Mouse (Mus musculus) midbrain, postnatal 0 days (tissue): Measurements from ENCODE around the gene Zfp111. TPM values are rescaled to one million over a fixed set of nuclear protein-coding genes. Genes with fewer than 3 reads are reported as not detected.

ENCODE experiments used
- ATAC-seq: fragments of 200-750 bp; cut with Nextera tagmentation; 2 replicates; pipeline ENCODE4 v1.8.0; 2017; ENCODE audit warnings: moderate number of reproducible peaks, mild to moderate bottlenecking, moderate TSS enrichment, moderate library complexity; ENCODE audit not compliant: low FRiP score
- DNase-seq: peaks from one replicate; pipeline ENCODE4 v3.0.0-alpha.2; 2015; ENCODE audit warnings: low spot score
- H3K27ac ChIP-seq: fragments of 300-500 bp; sonication (generic); 2 replicates; pipeline ENCODE4 v1.5.1; 2014; ENCODE audit warnings: low read depth, mild to moderate bottlenecking, low read length, mixed read lengths
- H3K27me3 ChIP-seq: fragments of 300-500 bp; sonication (generic); 2 replicates; pipeline ENCODE4 v1.6.1; 2014; ENCODE audit warnings: low read length, control low read depth, mixed read lengths; ENCODE audit not compliant: insufficient read depth
- H3K36me3 ChIP-seq: fragments of 300-500 bp; sonication (generic); 2 replicates; pipeline ENCODE4 v1.6.1; 2014; ENCODE audit warnings: low read length, control low read depth, mixed read lengths; ENCODE audit not compliant: insufficient read depth
- H3K4me1 ChIP-seq: fragments of 300-500 bp; sonication (generic); 2 replicates; pipeline ENCODE4 v1.6.1; 2014; ENCODE audit warnings: mild to moderate bottlenecking, control low read depth, antibody characterized with exemption, low read length, mixed read lengths; ENCODE audit not compliant: insufficient read depth
- H3K4me2 ChIP-seq: fragments of 300-500 bp; sonication (generic); 2 replicates; pipeline ENCODE4 v1.6.1; 2014; ENCODE audit warnings: low read depth, mild to moderate bottlenecking, low read length, mixed read lengths; ENCODE audit not compliant: poor library complexity, severe bottlenecking
- H3K4me3 ChIP-seq: fragments of 300-500 bp; sonication (generic); 2 replicates; pipeline ENCODE4 v1.5.1; 2014; ENCODE audit warnings: low read depth, mild to moderate bottlenecking, low read length, moderate library complexity
- H3K9ac ChIP-seq: fragments of 300-500 bp; sonication (generic); replicated peaks from 2 replicates; pipeline ENCODE4 v1.6.1; 2014; ENCODE audit warnings: mild to moderate bottlenecking, low read length, moderate library complexity, mixed read lengths; ENCODE audit not compliant: poor library complexity, severe bottlenecking
- H3K9me3 ChIP-seq: fragments of 300-500 bp; sonication (generic); 2 replicates; pipeline ENCODE4 v1.6.1; 2016; ENCODE audit warnings: low read length, control low read depth
- CTCF ChIP-seq: IDR thresholded peaks from 2 replicates; pipeline ENCODE4 v1.5.1; 2016; ENCODE audit warnings: antibody characterized with exemption, mild to moderate bottlenecking
- WGBS: fragments of 180-500 bp; shearing (Covaris S2); extraction: QIAGEN DNeasy Blood & Tissue Kit; methylation state at CpG from one replicate; pipeline ENCODE4 v1.1.7; 2014; 5-methylcytosine and 5-hydroxymethylcytosine counted together
- polyA plus RNA-seq: library from polyadenylated mRNA; unstranded; fragments of >200 nt; fragmentation: Nextera tagmentation; extraction: Ambion mirVana; gene quantifications from 2 replicates; pipeline ENCODE4 v1.2.1, GENCODE M21; 2015
- total RNA-seq: library from RNA; depleted of rRNA; stranded (reverse); fragments of >200 nt; gene quantifications from 2 replicates; pipeline ENCODE4 v1.2.3, GENCODE M21; 2014; rRNA removed

The Zfp111 gene
- total and polyA plus RNA-seq, 2 experiments from 2014 or later: 2.6 to 6.7 TPM

DNA sequence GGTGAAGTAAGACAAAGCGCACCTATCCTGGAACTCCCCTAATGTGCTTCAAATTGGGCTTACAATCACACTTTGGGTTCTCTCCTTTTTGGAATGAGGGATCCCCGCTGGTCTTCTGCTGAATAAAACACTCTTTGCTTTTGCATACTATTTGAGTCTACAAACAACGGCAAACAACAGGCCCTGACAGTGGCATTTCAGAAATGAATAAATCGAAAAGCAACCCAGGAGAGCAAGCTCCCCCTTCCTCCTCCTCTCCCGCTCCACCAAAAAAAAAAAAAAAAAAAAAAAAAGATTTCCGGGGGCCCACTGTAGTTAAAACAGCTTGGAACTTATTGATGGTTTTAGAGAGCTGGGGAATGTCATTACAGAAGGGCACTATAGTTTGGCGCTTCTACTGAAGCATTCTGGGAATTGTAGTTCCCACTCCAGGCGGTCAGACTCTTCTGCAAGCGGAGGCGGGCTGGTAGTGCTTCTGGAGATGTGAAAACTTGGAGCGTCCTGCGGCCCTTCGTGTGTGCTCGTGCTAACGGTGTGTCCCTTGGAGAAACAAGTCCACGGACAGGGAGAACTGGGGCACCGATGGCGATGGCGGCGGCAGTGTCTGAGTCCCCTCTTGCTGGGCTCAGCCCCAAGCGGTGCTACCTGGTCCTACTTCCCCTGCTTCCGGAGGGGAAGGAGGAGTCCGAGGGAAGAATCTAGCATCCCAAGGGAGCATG, 36.5 kb downstream of the Zfp111 start, which contains the start of gene Zfp114:
TSS of gene Zfp114 (plus strand) at position 443 of the 719 bp plus-strand sequence.
- Histone ChIP-seq H3K9me3 (no peaks in the 10 kb centered on the region), H3K27ac (peak within 1 kb of the TSS; percentile 83), H3K9ac (peak within 1 kb of the TSS; percentile 73), H3K4me2 (peak within 1 kb of the TSS; percentile 45), H3K36me3 (no peaks in the 10 kb centered on the region), H3K27me3 (no peaks in the 10 kb centered on the region), H3K4me3 (peak within 1 kb of the TSS; percentile 55), H3K4me1 (no peaks in the 10 kb centered on the region)
- ATAC-seq (peak; percentile 96), DNase-seq (peak; percentile 94)
- TF ChIP-seq CTCF: peak; percentile 42
- 12% methylated on average over 23 of the region's 23 CpGs for whole genome bisulfite sequencing

- no peak for TF ChIP-seq CTCF
- no peak for DNase-seq
Observed at GRCm38 (mm10) chr7:24172191-24172590, 39.1 kb downstream of the Zfp111 start.

GRCm38 (mm10) chr7:24153272-24153671, 58.0 kb downstream of the Zfp111 start:
- ATAC-seq (no peak), DNase-seq (no peak)
- Histone ChIP-seq H3K4me1 (no peaks in the 10 kb centered on the region), H3K9ac (no peak overlapping the region), H3K27ac (no peak overlapping the region), H3K36me3 (no peaks in the 10 kb centered on the region), H3K9me3 (peaks cover 10% of the 10 kb centered on the region; the same call in 1 of the 2 replicates), H3K4me3 (no peak overlapping the region), H3K4me2 (no peak overlapping the region), H3K27me3 (no peaks in the 10 kb centered on the region)
- WGBS: 18% methylated on average over 1 of the region's 1 CpGs
- TF ChIP-seq CTCF: peak; percentile 32

More at GRCm38 (mm10) chr7:24172191-24172590, 39.1 kb downstream of the Zfp111 start:
- H3K36me3 ChIP-seq: no peaks in the 10 kb centered on the region
- H3K4me2 ChIP-seq: no peak overlapping the region
- H3K4me1 ChIP-seq: no peaks in the 10 kb centered on the region
- H3K9me3 ChIP-seq: no peaks in the 10 kb centered on the region
- WGBS: 68% methylated on average over 4 of the region's 4 CpGs
- ATAC-seq: no peak
- no peaks in the 10 kb centered on the region for H3K27me3 ChIP-seq
- no peak overlapping the region for H3K4me3 ChIP-seq
- H3K27ac ChIP-seq: no peak overlapping the region
- H3K9ac ChIP-seq: no peak overlapping the region

Other genes with a start within 250 kb of the Zfp111 start
- gene Vmn1r181, start 236.8 kb downstream of the Zfp111 start, total RNA-seq: not detected in 2 replicates
- not detected in 2 replicates for gene Vmn1r181, start 236.8 kb downstream of the Zfp111 start, polyA plus RNA-seq
- gene V1rd19, start 209.8 kb downstream of the Zfp111 start, total RNA-seq: not detected in 2 replicates
- not detected in 2 replicates for gene V1rd19, start 209.8 kb downstream of the Zfp111 start, polyA plus RNA-seq
- not detected in 2 replicates for gene Vmn1r183, start 158.2 kb downstream of the Zfp111 start, total RNA-seq
- gene Vmn1r183, start 158.2 kb downstream of the Zfp111 start, polyA plus RNA-seq: not detected in 2 replicates
- 32.7 and 41.2 TPM in 2 replicates for gene Zfp180, start 129.5 kb downstream of the Zfp111 start, total RNA-seq
- 24.8 and 25.1 TPM in 2 replicates for gene Zfp180, start 129.5 kb downstream of the Zfp111 start, polyA plus RNA-seq
- gene Zfp112, start 99.1 kb downstream of the Zfp111 start, total RNA-seq: 6.9 and 10.0 TPM in 2 replicates
- gene Zfp112, start 99.1 kb downstream of the Zfp111 start, polyA plus RNA-seq: 4.2 and 4.3 TPM in 2 replicates
- 28.0 and 29.9 TPM in 2 replicates for gene Zfp235, start 77.3 kb downstream of the Zfp111 start, total RNA-seq
- gene Zfp235, start 77.3 kb downstream of the Zfp111 start, polyA plus RNA-seq: 20.4 and 22.8 TPM in 2 replicates
- 4.1 and 5.3 TPM in 2 replicates for gene Zfp114, start 36.4 kb downstream of the Zfp111 start, total RNA-seq
- 2.1 and 2.4 TPM in 2 replicates for gene Zfp114, start 36.4 kb downstream of the Zfp111 start, polyA plus RNA-seq
- 5.4 and 5.5 TPM in 2 replicates for gene Zfp109, start 26.1 kb upstream of the Zfp111 start, total RNA-seq
- 2.5 TPM in 2 replicates for gene Zfp109, start 26.1 kb upstream of the Zfp111 start, polyA plus RNA-seq
- gene Zfp108, start 43.4 kb upstream of the Zfp111 start, total RNA-seq: 5.5 and 7.4 TPM in 2 replicates
- gene Zfp108, start 43.4 kb upstream of the Zfp111 start, polyA plus RNA-seq: 3.4 and 3.7 TPM in 2 replicates
- gene Zfp93, start 59.0 kb upstream of the Zfp111 start, total RNA-seq: 7.4 and 11.1 TPM in 2 replicates
- 2.2 and 2.7 TPM in 2 replicates for gene Zfp93, start 59.0 kb upstream of the Zfp111 start, polyA plus RNA-seq
- gene Zfp61, start 89.8 kb upstream of the Zfp111 start, total RNA-seq: 18.3 and 30.9 TPM in 2 replicates
- 30.3 and 32.4 TPM in 2 replicates for gene Zfp61, start 89.8 kb upstream of the Zfp111 start, polyA plus RNA-seq
- 13.3 and 25.0 TPM in 2 replicates for gene Zfp94, start 105.2 kb upstream of the Zfp111 start, total RNA-seq
- 17.4 and 22.9 TPM in 2 replicates for gene Zfp94, start 105.2 kb upstream of the Zfp111 start, polyA plus RNA-seq
- gene Tescl, start 122.5 kb upstream of the Zfp111 start, total RNA-seq: not detected in 2 replicates
- 0.19 TPM in 1 of 2 replicates, not detected in the other for gene Tescl, start 122.5 kb upstream of the Zfp111 start, polyA plus RNA-seq
- gene Lypd5, start 137.8 kb upstream of the Zfp111 start, total RNA-seq: 0.44 TPM in 1 of 2 replicates, not detected in the other
- not detected in 2 replicates for gene Lypd5, start 137.8 kb upstream of the Zfp111 start, polyA plus RNA-seq
- 0.27 and 2.5 TPM in 2 replicates for gene Kcnn4, start 158.8 kb upstream of the Zfp111 start, total RNA-seq
- 0.81 and 1.1 TPM in 2 replicates for gene Kcnn4, start 158.8 kb upstream of the Zfp111 start, polyA plus RNA-seq
- 34.2 and 50.0 TPM in 2 replicates for gene Smg9, start 188.2 kb upstream of the Zfp111 start, total RNA-seq
- 28.7 and 30.1 TPM in 2 replicates for gene Smg9, start 188.2 kb upstream of the Zfp111 start, polyA plus RNA-seq
- not detected in 2 replicates for gene Irgc1, start 240.9 kb upstream of the Zfp111 start, total RNA-seq
- gene Irgc1, start 240.9 kb upstream of the Zfp111 start, polyA plus RNA-seq: not detected in 2 replicates